Mouse (Mus musculus) forebrain, embryonic 16.5 days (tissue): ENCODE measurements at regions not wholly inside any gene's neighbourhood (a gene's known extent, or its start where the extent isn't known, plus 50 kb on each side); places are given as distances from the start of the nearest gene placed in this dataset.

Source experiments
- ATAC-seq: fragments of 200-750 bp; cut with Nextera tagmentation; 2 replicates; pipeline ENCODE4 v1.8.0; 2017; ENCODE audit warnings: mild to moderate bottlenecking, moderate library complexity
- H3K27ac ChIP-seq: fragments of 300-500 bp; sonication (generic); 2 replicates; pipeline ENCODE4 v1.5.1; 2014; ENCODE audit warnings: low read length, control low read depth
- H3K27me3 ChIP-seq: fragments of 300-500 bp; sonication (generic); replicated peaks from 2 replicates; pipeline ENCODE4 v1.6.1; 2014; ENCODE audit warnings: low read length; ENCODE audit not compliant: control insufficient read depth, insufficient read depth
- H3K36me3 ChIP-seq: fragments of 300-500 bp; sonication (generic); 2 replicates; pipeline ENCODE4 v1.6.1; 2014; ENCODE audit not compliant: control insufficient read depth, insufficient read depth
- H3K4me1 ChIP-seq: fragments of 300-500 bp; sonication (generic); replicated peaks from 2 replicates; pipeline ENCODE4 v1.6.1; 2014; ENCODE audit warnings: low read length; ENCODE audit not compliant: control insufficient read depth, insufficient read depth
- H3K4me2 ChIP-seq: fragments of 300-500 bp; sonication (generic); 2 replicates; pipeline ENCODE4 v1.6.1; 2014; ENCODE audit warnings: mild to moderate bottlenecking, low read length, control low read depth
- H3K4me3 ChIP-seq: fragments of 300-500 bp; sonication (generic); replicated peaks from 2 replicates; pipeline ENCODE4 v1.5.1; 2014; ENCODE audit warnings: mild to moderate bottlenecking, low read length, control low read depth
- H3K9ac ChIP-seq: fragments of 300-500 bp; sonication (generic); replicated peaks from 2 replicates; pipeline ENCODE4 v1.6.1; 2014; ENCODE audit warnings: low read depth, low read length, control low read depth
- H3K9me3 ChIP-seq: fragments of 300-500 bp; sonication (generic); 2 replicates; pipeline ENCODE4 v1.6.1; 2016; ENCODE audit warnings: low read length; ENCODE audit not compliant: control insufficient read depth
- WGBS: fragments of 180-500 bp; shearing (Covaris S2); extraction: QIAGEN DNeasy Blood & Tissue Kit; methylation state at CpG from one replicate; pipeline ENCODE4 v1.1.7; 2014; 5-methylcytosine and 5-hydroxymethylcytosine counted together

DNA sequence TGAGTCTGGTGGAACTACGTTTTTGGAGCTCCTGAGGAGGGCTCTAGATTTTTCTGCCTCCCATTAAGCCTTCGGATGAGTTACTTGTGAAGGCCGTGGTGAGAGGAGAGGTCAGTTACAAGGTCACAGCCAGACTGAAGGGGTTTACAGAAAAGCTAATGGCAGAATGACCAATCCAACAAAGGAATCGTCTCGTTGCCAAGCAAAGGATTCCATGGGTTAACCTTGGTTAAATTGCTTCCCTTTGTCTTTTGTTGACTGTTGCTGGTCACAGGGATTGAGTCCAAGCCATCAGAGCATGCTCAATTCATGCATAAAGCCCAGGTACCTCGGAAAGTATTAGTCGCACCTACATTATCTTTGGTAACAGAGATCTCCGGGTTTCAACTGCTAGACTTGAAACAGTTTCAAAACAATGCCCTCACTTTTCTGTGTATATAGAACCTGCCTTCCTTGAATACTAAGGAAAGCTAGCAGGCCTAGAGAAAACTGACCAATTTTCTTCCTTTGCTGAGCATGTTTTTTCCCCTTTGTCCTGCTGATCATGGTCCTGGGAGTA lies 100.3 kb downstream of the Etaa1 start:
- Histone ChIP-seq H3K27me3 (no peaks in the 10 kb centered on the region), H3K4me3 (no peak overlapping the region), H3K4me2 (no peak overlapping the region), H3K36me3 (no peaks in the 10 kb centered on the region), H3K9me3 (no peaks in the 10 kb centered on the region), H3K27ac (no peak overlapping the region), H3K9ac (no peak overlapping the region), H3K4me1 (no peaks in the 10 kb centered on the region)
- ATAC-seq, result no peak
- WGBS, result 62% methylated on average over 8 of the region's 8 CpGs

DNA sequence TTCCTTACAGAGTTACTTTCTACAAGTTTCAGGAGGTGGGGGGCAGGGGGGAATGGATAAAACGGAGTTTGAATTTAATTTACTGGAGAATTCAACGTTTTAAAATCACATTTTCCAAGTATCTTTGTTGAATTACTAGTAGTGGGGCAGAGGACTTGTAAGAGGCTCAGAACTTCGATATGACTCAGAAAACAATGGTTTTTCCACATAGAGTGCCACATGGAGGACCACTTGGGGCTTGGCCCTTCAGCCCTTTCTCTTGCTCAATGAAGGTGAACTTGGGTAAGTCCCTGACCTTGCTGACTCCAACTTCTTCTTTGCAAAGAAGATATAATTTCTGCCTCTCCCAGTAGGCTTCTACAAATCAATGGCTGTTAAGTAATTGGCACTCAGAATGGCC lies 99.8 kb downstream of the Etaa1 start:
- no peaks in the 10 kb centered on the region for H3K27me3 ChIP-seq
- H3K9me3 ChIP-seq, result no peaks in the 10 kb centered on the region
- H3K36me3 ChIP-seq, result no peaks in the 10 kb centered on the region
- no peak overlapping the region for H3K9ac ChIP-seq
- no peak overlapping the region for H3K27ac ChIP-seq
- WGBS, result 69% methylated on average over 3 of the region's 3 CpGs
- ATAC-seq, result no peak
- H3K4me2 ChIP-seq, result no peak overlapping the region
- no peaks in the 10 kb centered on the region for H3K4me1 ChIP-seq
- H3K4me3 ChIP-seq, result no peak overlapping the region

DNA sequence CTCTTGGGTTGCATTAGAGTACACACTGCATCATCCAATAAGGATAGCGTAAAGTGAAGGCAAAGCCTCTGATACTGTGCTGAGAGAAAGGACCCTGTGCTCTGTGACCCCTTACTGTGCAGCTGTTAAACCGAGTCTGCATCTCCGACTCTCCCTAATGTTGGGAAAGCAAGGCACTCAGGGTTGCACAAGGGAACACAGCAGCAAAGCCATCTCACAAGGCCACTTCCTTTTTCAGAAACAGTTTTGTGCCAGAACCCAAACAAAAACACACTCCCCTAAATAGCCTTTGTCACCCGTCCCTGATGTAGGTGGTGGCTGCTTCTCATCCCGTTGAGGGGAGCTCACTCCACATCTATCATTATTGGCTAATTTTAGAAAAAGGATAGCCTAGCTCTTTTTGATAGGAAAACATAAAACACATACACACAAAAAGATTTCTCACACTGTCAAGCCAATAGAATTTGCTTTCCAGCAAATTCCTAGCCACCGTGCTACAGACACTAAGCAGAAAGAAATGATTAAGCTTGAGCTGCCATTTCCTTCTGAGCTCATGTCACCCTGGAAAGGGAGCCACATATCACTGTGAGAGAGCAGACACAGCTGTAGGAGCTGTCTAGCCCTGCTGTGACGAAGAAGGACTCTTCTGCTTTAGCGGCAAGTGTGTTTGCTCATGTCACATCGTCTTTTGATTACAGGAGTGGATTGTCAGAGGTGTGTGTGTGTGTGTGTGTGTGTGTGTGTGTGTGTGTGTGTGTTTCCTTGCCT lies 94.1 kb downstream of the Etaa1 start:
- Histone ChIP-seq H3K9ac (no peak overlapping the region), H3K4me2 (no peak overlapping the region), H3K4me3 (no peak overlapping the region), H3K27ac (no peak overlapping the region), H3K27me3 (no peaks in the 10 kb centered on the region), H3K9me3 (no peaks in the 10 kb centered on the region), H3K36me3 (no peaks in the 10 kb centered on the region), H3K4me1 (no peaks in the 10 kb centered on the region)
- no peak for ATAC-seq
- 53% methylated on average over 9 of the region's 9 CpGs for WGBS

DNA sequence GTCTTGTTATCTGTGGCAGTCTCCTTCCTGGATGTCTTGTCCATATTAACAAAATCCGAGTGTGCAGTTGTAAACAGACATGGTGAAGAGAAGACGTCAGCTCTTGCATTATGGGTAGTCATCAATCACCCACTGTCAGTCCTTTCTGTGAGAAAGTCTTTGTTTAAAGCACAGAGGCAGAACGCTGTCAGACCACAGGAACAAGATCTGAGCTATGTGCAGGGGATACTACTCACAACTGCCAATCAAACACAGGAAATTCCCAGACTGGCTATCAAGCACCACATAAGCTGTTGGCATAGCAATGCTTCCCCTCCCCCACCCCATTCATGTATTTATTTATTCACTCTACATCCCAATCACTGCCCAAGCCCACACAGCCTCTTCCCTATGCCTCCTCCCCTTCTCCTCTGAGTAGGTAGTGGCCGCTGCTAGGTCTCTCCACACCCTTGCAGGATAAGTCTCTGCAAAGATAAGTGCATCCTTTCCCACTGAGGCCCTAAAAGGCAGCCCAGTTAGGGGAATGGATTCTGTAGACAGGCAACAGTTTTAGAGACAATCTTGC lies 88.8 kb downstream of the Etaa1 start:
- Histone ChIP-seq H3K4me3 (no peak overlapping the region), H3K9ac (no peak overlapping the region), H3K36me3 (no peaks in the 10 kb centered on the region), H3K27ac (no peak overlapping the region), H3K9me3 (no peaks in the 10 kb centered on the region), H3K4me1 (no peaks in the 10 kb centered on the region), H3K4me2 (no peak overlapping the region), H3K27me3 (no peaks in the 10 kb centered on the region)
- ATAC-seq, result no peak
- WGBS, result 49% methylated on average over 4 of the region's 4 CpGs

DNA sequence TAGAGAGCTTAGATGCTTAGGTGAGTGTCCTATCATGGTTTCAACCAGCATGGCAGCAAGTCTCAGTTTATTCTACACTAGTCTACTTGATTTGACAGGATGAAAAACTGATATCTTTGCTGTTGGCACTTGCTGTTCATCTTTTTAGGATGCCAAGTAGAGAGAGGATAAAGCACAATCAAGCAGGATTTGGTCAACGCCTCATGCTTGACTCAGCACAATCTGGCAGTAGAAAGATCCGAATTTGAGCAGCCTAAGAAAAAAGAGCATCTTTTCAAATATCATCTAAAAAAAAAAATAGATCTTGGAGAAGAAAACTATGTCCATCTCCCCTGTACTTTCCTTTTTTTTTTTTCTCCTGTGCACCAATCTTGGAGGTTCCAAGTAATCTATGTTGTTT lies 83.0 kb downstream of the Etaa1 start:
- H3K4me3 ChIP-seq, result no peak overlapping the region
- no peaks in the 10 kb centered on the region for H3K4me1 ChIP-seq
- H3K9me3 ChIP-seq, result no peaks in the 10 kb centered on the region
- H3K9ac ChIP-seq, result no peak overlapping the region
- 72% methylated on average over 2 of the region's 2 CpGs for WGBS
- H3K4me2 ChIP-seq, result no peak overlapping the region
- no peaks in the 10 kb centered on the region for H3K36me3 ChIP-seq
- no peak for ATAC-seq
- no peaks in the 10 kb centered on the region for H3K27me3 ChIP-seq
- H3K27ac ChIP-seq, result no peak overlapping the region

DNA sequence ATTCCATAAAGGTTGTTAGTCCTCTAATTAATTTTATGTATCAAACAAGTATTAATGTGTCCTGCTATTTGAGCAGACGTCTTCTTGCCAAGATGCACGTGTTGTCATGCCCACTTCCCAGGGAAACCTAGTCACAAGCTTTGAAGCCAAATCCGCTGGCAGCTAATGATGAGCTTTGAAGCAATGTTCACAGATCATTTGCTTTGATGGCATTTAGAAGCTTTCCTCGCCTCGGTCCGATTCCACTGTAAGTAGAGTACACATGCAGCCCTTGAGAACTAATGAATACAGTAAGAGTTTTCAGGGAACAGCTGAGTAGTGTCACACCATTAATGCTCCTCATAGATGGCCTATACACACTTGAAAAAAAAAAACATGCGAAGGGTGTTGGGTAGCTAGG lies 81.8 kb downstream of the Etaa1 start:
- Histone ChIP-seq H3K36me3 (no peaks in the 10 kb centered on the region), H3K27ac (no peak overlapping the region), H3K4me3 (no peak overlapping the region), H3K9ac (no peak overlapping the region), H3K4me2 (no peak overlapping the region), H3K9me3 (no peaks in the 10 kb centered on the region), H3K27me3 (no peaks in the 10 kb centered on the region), H3K4me1 (no peaks in the 10 kb centered on the region)
- 49% methylated on average over 7 of the region's 7 CpGs for WGBS
- no peak for ATAC-seq

DNA sequence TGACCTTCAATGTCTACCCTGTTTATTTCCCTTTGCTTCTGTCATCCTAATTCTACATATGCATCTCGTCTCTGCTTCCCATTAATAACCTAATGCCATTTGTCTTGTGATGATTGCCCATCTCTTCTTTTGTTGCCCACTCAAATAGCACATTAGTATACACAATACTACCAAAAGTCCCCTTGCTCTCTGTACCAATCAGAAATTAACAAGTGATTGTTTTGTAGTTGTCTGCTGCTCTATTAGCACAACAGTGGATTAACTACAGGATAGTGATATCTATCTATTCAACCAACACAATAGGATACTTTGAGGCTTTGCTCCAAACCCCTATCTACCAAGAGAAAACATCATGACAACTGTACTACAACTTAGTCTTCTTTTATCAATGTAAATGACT lies 70.4 kb downstream of the Etaa1 start:
- Histone ChIP-seq H3K4me2 (no peak overlapping the region), H3K27me3 (no peaks in the 10 kb centered on the region), H3K4me1 (no peaks in the 10 kb centered on the region), H3K9ac (no peak overlapping the region), H3K27ac (no peak overlapping the region), H3K36me3 (no peaks in the 10 kb centered on the region), H3K9me3 (peaks cover 3% of the 10 kb centered on the region; the same call in 1 of the 2 replicates), H3K4me3 (no peak overlapping the region)
- ATAC-seq, result no peak
- WGBS, result 74% methylated on average over 1 of the region's 1 CpGs
